Mouse (Mus musculus): Measurements from ENCODE around the gene Srrm2. TPM values are rescaled to one million over a fixed set of nuclear protein-coding genes. Genes with fewer than 3 reads are reported as not detected.

Srrm2 gene
- total and polyA plus RNA-seq, 3 experiments, result 26.7 to 383 (median 90.4) TPM

GRCm38 (mm10) chr17:23829064-23829619 lies 38.8 kb downstream of the Srrm2 start, which contains the start of gene Elob (continued):
- TF ChIP-seq MAFK (IDR thresholded peaks at IDR 0.05; ENCODE audit: insufficient replicate concordance, low read length) (no peak), HCFC1 (IDR thresholded peaks at IDR 0.05; ENCODE audit: low read depth, low read length) (peak; percentile 74), ETS1 (conservative IDR thresholded peaks at IDR 0.05; ENCODE audit: low read depth, low read length) (no peak), USF1 (IDR thresholded peaks at IDR 0.05; ENCODE audit: low read depth, low read length) (no peak), NRF1 (IDR thresholded peaks at IDR 0.05; ENCODE audit: low read depth, low read length) (peak; percentile 77), BHLHE40 (IDR thresholded peaks at IDR 0.05; ENCODE audit: low read depth, low read length) (no peak; the same call in 1 of the 2 replicates), RAD21 (IDR thresholded peaks at IDR 0.05; ENCODE audit: low read depth, low read length) (peak; percentile 39), ZMIZ1 (IDR thresholded peaks at IDR 0.05; ENCODE audit: low read depth, low read length) (0 out of 2 replicates have a peak, but pooled peaks have one; percentile 38)

GRCm38 (mm10) chr17:23831201-23831600 lies 40.9 kb downstream of the Srrm2 start:
- Histone ChIP-seq H3K36me3 (replicated peaks in 1 of 2; ENCODE audit: control insufficient read depth in 1 of 2, insufficient read depth in 1 of 2, low read length in 1 of 2) (peaks cover 2 to 14% of the 10 kb centered on the region in 2 experiments), H3K27me3 (replicated peaks) (no peaks in the 10 kb centered on the region), H3K4me2 (ENCODE audit: insufficient read depth, low read depth, poor library complexity, severe bottlenecking) (no peak overlapping the region), H3K4me3 (replicated peaks in 1 of 3; ENCODE audit: low read depth in 2 of 3, low read length in 2 of 3, poor library complexity in 1 of 3) (no peak overlapping the region), H3K4me1 (ENCODE audit: control insufficient read depth in 1 of 2, insufficient read depth in 2 of 2) (peaks cover 2 to 27% of the 10 kb centered on the region in 2 experiments; a peak in 3 of 4 replicates), H3K9me3 (replicated peaks; ENCODE audit: low read length) (no peaks in the 10 kb centered on the region), H3K9ac (ENCODE audit: insufficient read depth, low read depth) (no peak overlapping the region), H3K27ac (ENCODE audit: insufficient read depth, low read depth) (no peak overlapping the region), H3K79me2 (replicated peaks; ENCODE audit: control insufficient read depth, extremely low read depth, insufficient read depth, poor library complexity, severe bottlenecking) (peaks cover 16% of the 10 kb centered on the region)
- TF ChIP-seq MAZ (IDR thresholded peaks at IDR 0.05; ENCODE audit: low read depth, low read length) (no peak), NELFE (IDR thresholded peaks at IDR 0.05; ENCODE audit: low read depth, low read length) (no peak), ZNF384 (IDR thresholded peaks at IDR 0.05; ENCODE audit: low read depth, low read length) (peak; percentile 44)
- dilution Hi-C loops (cut with MboI; ENCODE audit: extremely low pct_ligation_motif_present, extremely low pct_unique_long_range_greater_than_20kb, low sequenced_read_pairs), result no loop called here
- in situ Hi-C loops (cut with MboI; ENCODE audit: low pct_ligation_motif_present, low pct_unique_long_range_greater_than_20kb, low sequenced_read_pairs), result no loop called here
- no peak for DNase-seq (ENCODE audit: extremely low read depth)

- no peaks in the 10 kb centered on the region for H3K36me3 ChIP-seq (replicated peaks in 1 of 2; ENCODE audit: control insufficient read depth in 1 of 2, insufficient read depth in 1 of 2, low read length in 1 of 2)
- TF ChIP-seq ZC3H11A (IDR thresholded peaks at IDR 0.05; ENCODE audit: low read depth, low read length), result no peak
- no peak for TF ChIP-seq MXI1 (IDR thresholded peaks at IDR 0.05; ENCODE audit: low read depth, low read length)
- TF ChIP-seq MYC (IDR thresholded peaks at IDR 0.05; ENCODE audit: low read depth, low read length), result no peak
- no peak for TF ChIP-seq MEF2A (IDR thresholded peaks at IDR 0.05; ENCODE audit: borderline replicate concordance, low read depth, low read length)
- TF ChIP-seq USF1 (IDR thresholded peaks at IDR 0.05; ENCODE audit: low read depth, low read length), result no peak
- no peak for TF ChIP-seq IRF4 (IDR thresholded peaks at IDR 0.05; ENCODE audit: low read depth, low read length)
- no peak for TF ChIP-seq RCOR1 (conservative IDR thresholded peaks at IDR 0.05; ENCODE audit: low read depth, low read length)
- no peak for TF ChIP-seq E2F4 (IDR thresholded peaks at IDR 0.05; ENCODE audit: insufficient replicate concordance, low read depth, low read length)
- TF ChIP-seq ZKSCAN1 (IDR thresholded peaks at IDR 0.05; ENCODE audit: borderline replicate concordance, low read depth, low read length), result no peak
- no peak for TF ChIP-seq CHD1 (IDR thresholded peaks at IDR 0.05; ENCODE audit: low read depth, low read length)
- TF ChIP-seq HCFC1 (IDR thresholded peaks at IDR 0.05; ENCODE audit: low read depth, low read length), result no peak
- TF ChIP-seq PAX5 (IDR thresholded peaks at IDR 0.05; ENCODE audit: low read length), result no peak
- no peaks in the 10 kb centered on the region for H3K79me2 ChIP-seq (replicated peaks; ENCODE audit: control insufficient read depth, extremely low read depth, insufficient read depth, poor library complexity, severe bottlenecking)
- dilution Hi-C loops (cut with MboI; ENCODE audit: extremely low pct_ligation_motif_present, extremely low pct_unique_long_range_greater_than_20kb, low sequenced_read_pairs), result no loop called here
- DNase-seq (ENCODE audit: extremely low read depth), result no peak
- H3K9me3 ChIP-seq (replicated peaks; ENCODE audit: low read length), result no peaks in the 10 kb centered on the region
- no peak within 1 kb of the TSS for H3K4me3 ChIP-seq (replicated peaks in 1 of 3; ENCODE audit: low read depth in 2 of 3, low read length in 2 of 3, poor library complexity in 1 of 3)
- H3K9ac ChIP-seq (ENCODE audit: insufficient read depth, low read depth), result no peak within 1 kb of the TSS
- in situ Hi-C loops (cut with MboI; ENCODE audit: low pct_ligation_motif_present, low pct_unique_long_range_greater_than_20kb, low sequenced_read_pairs), result loop anchor here (5.0 kb wide), 1 partner anchor 59 kb away; no protein-coding TSS in a partner anchor
- no peak within 1 kb of the TSS for H3K27ac ChIP-seq (ENCODE audit: insufficient read depth, low read depth)
- H3K27me3 ChIP-seq (replicated peaks), result no peaks in the 10 kb centered on the region
- no peaks in the 10 kb centered on the region for H3K4me1 ChIP-seq (ENCODE audit: control insufficient read depth in 1 of 2, insufficient read depth in 2 of 2)
- H3K4me2 ChIP-seq (ENCODE audit: insufficient read depth, low read depth, poor library complexity, severe bottlenecking), result no peak within 1 kb of the TSS
These were observed 45.8 kb downstream of the Srrm2 start, which contains the start of gene Prss33 for GRCm38 (mm10) chr17:23836006-23836575. Gene Prss33 (minus strand): TSS chr17:23836056.

All from CH12.LX (cell line).